Mouse (Mus musculus) midbrain, embryonic 14.5 days (tissue): ENCODE results near the gene Inpp5d. TPM values are rescaled to one million over a fixed set of nuclear protein-coding genes. Genes with fewer than 3 reads are reported as not detected.
"Not testable (repeated sequence)": the region's sequence is repeated elsewhere in the genome, so short reads cannot be mapped to it uniquely, and the experiment has no call there.

Experiments used
- ATAC-seq: fragments of 200-750 bp; cut with Nextera tagmentation; 2 replicates; pipeline ENCODE4 v1.8.0; 2017; ENCODE audit warnings: moderate number of reproducible peaks, moderate library complexity; ENCODE audit not compliant: low FRiP score, low TSS enrichment
- DNase-seq: peaks from one replicate; pipeline ENCODE4 v3.0.0-alpha.2; 2015
- H3K27ac ChIP-seq: fragments of 300-500 bp; sonication (generic); replicated peaks from 2 replicates; pipeline ENCODE4 v1.5.1; 2014; ENCODE audit warnings: mild to moderate bottlenecking, low read depth, low read length, moderate library complexity
- H3K27me3 ChIP-seq: fragments of 300-500 bp; sonication (generic); 2 replicates; pipeline ENCODE4 v1.6.1; 2014; ENCODE audit warnings: low read length, control low read depth, mixed read lengths; ENCODE audit not compliant: control insufficient read depth, insufficient read depth
- H3K36me3 ChIP-seq: fragments of 300-500 bp; sonication (generic); 2 replicates; pipeline ENCODE4 v1.6.1; 2014; ENCODE audit warnings: low read length, control low read depth; ENCODE audit not compliant: control insufficient read depth, insufficient read depth
- H3K4me1 ChIP-seq: fragments of 300-500 bp; sonication (generic); 2 replicates; pipeline ENCODE4 v1.6.1; 2014; ENCODE audit warnings: mild to moderate bottlenecking, antibody characterized with exemption, low read length, control low read depth; ENCODE audit not compliant: control insufficient read depth, insufficient read depth
- H3K4me2 ChIP-seq: fragments of 300-500 bp; sonication (generic); 2 replicates; pipeline ENCODE4 v1.6.1; 2014; ENCODE audit warnings: mild to moderate bottlenecking, low read length, moderate library complexity
- H3K4me3 ChIP-seq: fragments of 300-500 bp; sonication (generic); replicated peaks from 2 replicates; pipeline ENCODE4 v1.5.1; 2014; ENCODE audit warnings: low read depth, low read length
- H3K9ac ChIP-seq: fragments of 300-500 bp; sonication (generic); replicated peaks from 2 replicates; pipeline ENCODE4 v1.6.1; 2014; ENCODE audit warnings: mild to moderate bottlenecking, low read length, moderate library complexity
- H3K9me3 ChIP-seq: fragments of 300-500 bp; sonication (generic); 2 replicates; pipeline ENCODE4 v1.6.1; 2016; ENCODE audit warnings: low read length, control low read depth, mixed read lengths; ENCODE audit not compliant: control insufficient read depth
- WGBS: fragments of 180-500 bp; shearing (Covaris S2); extraction: QIAGEN DNeasy Blood & Tissue Kit; methylation state at CpG from one replicate; pipeline ENCODE4 v1.1.7; 2014; 5-methylcytosine and 5-hydroxymethylcytosine counted together
- polyA plus RNA-seq: library from polyadenylated mRNA; unstranded; fragments of >200 nt; fragmentation: Nextera tagmentation; extraction: Ambion mirVana; gene quantifications from 2 replicates; pipeline ENCODE4 v1.2.1, GENCODE M21; 2014

Gene Inpp5d
- polyA plus RNA-seq, 1 experiment from 2014 or later, result 4.6 TPM

DNA sequence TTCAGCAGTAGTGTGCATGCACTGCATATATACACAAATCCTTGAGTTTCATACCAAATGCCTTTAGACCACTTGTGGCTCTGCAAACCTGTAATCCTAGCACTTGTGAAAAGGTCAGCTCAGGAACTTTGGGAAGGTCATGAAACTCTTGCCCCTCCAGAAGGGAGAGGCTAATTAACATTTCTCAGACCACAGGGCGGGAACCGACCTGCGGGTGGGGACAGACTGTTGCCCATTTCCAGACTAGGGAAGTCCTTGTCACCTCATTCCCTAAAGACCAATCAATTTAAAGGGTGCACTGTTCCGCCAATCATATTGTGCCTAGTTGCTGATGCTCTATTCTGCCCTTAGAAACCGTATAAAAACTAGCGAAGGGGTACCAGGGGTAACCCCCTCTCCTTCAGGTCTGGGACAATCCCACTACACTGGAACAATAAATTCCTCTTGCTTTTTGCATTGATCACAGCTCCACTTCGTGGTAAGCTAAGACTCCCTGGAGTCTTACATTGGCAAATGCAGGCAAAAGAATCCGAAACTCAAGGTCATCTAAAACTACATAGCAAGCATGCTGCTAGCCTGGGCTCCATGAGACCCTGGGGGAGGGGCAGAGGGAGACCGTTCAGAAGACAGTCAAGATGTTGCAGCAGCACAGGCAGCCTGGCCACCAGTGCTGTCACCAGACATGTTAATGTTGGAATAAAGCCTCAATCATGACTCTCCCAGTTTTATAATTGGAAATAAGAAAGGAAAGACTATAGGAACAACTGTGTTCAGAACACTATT is 53.9 kb downstream of the Inpp5d start:
- no peak overlapping the region for H3K4me2 ChIP-seq
- no peak overlapping the region for H3K9ac ChIP-seq
- H3K27me3 ChIP-seq, result no peaks in the 10 kb centered on the region
- DNase-seq (no peak), ATAC-seq (no peak)
- H3K4me3 ChIP-seq, result no peak overlapping the region
- WGBS, result 77% methylated on average over 9 of the region's 9 CpGs
- no peak overlapping the region for H3K27ac ChIP-seq
- H3K4me1 ChIP-seq, result no peaks in the 10 kb centered on the region
- no peaks in the 10 kb centered on the region for H3K9me3 ChIP-seq
- no peaks in the 10 kb centered on the region for H3K36me3 ChIP-seq

DNA sequence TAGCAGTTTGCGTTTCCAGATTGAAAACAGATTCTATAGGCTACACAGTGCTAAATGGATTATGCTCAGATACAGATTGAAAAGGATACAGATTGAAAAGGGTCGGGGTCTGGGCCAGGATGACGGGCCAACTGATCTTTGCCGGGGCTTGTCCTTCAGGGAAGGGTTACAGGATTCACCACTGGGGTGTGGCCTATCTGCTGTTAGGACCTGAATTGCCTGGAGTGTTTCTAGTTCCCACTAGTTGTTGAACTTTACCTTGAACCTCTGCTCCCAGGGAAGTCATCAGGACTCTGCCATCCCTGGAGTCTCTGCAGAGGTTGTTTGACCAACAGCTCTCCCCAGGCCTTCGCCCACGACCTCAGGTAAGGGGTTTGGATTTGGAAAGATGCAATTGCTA is 55.9 kb downstream of the Inpp5d start:
- Histone ChIP-seq H3K27me3 (no peaks in the 10 kb centered on the region), H3K4me3 (no peak overlapping the region), H3K4me1 (no peaks in the 10 kb centered on the region), H3K36me3 (no peaks in the 10 kb centered on the region), H3K9ac (no peak overlapping the region), H3K9me3 (no peaks in the 10 kb centered on the region), H3K4me2 (no peak overlapping the region), H3K27ac (no peak overlapping the region)
- DNase-seq (no peak), ATAC-seq (no peak)
- WGBS, result 76% methylated on average over 6 of the region's 6 CpGs

DNA sequence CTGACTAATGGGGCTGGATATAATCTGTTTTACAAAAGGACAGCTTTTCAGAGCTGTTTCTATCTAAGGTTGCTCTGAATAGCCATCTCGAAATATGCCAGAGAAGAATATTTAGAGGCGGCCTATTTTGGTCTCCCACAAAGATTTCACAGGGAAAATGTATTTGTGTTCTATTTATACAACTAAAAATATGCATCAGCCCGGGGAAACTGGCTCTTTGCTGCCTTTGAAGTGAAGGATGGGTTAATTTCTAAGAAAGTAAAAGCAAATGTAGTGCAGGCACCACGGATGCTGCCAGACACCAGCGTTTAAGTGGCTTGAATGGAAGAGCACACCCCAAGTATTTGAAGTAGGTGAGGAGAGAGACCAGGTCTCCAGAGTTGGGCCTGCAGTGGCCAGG is 59.0 kb downstream of the Inpp5d start:
- Histone ChIP-seq H3K4me1 (no peaks in the 10 kb centered on the region), H3K9me3 (no peaks in the 10 kb centered on the region), H3K27me3 (no peaks in the 10 kb centered on the region), H3K27ac (no peak overlapping the region), H3K4me3 (no peak overlapping the region), H3K36me3 (no peaks in the 10 kb centered on the region), H3K9ac (no peak overlapping the region), H3K4me2 (no peak overlapping the region)
- no peak for ATAC-seq
- DNase-seq, result no peak
- WGBS, result 84% methylated on average over 5 of the region's 5 CpGs

DNA sequence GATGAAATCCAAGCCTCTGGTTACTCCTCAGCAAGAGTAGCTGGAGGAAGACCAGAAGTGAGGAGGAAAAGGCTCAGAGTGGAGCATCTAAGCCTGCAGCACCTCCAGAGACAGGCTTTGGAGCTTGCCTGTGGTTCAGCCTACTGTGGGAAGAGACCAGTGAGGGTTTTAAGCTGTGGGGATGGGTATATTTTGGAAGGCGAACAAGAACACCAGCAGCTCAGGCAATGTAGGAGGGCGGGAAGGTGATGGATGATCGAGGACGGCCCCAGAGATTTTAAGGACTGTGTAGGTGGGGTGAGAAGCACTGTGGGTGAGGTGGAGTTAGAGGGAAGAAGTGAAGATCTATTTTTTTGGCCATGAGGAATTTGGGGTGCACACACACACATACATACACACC is 60.8 kb downstream of the Inpp5d start:
- H3K4me1 ChIP-seq, result no peaks in the 10 kb centered on the region
- 86% methylated on average over 4 of the region's 4 CpGs for WGBS
- no peak overlapping the region for H3K27ac ChIP-seq
- H3K27me3 ChIP-seq, result no peaks in the 10 kb centered on the region
- H3K9ac ChIP-seq, result no peak overlapping the region
- H3K36me3 ChIP-seq, result no peaks in the 10 kb centered on the region
- no peak for ATAC-seq
- no peaks in the 10 kb centered on the region for H3K9me3 ChIP-seq
- no peak overlapping the region for H3K4me3 ChIP-seq
- no peak overlapping the region for H3K4me2 ChIP-seq
- DNase-seq, result no peak

DNA sequence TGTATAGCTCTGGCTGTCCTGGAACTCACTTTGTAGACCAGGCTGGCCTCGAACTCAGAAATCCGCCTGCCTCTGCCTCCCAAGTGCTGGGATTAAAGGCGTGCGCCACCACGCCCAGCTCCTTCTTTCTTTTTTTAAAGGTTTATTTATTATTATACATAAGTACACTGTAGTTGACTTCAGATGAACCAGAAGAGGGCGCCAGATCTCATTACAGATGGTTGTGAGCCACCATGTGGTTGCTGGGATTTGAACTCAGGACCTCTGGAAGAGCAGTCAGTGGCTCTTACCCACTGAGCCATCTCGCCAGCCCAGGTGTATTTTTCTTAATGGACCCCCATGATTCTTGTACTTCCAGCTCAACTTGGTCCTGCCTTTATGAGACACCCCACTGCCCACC is 62.4 kb downstream of the Inpp5d start:
- not testable (repeated sequence) for H3K9ac ChIP-seq, H3K4me2 ChIP-seq, H3K9me3 ChIP-seq, H3K36me3 ChIP-seq, DNase-seq, H3K4me1 ChIP-seq, H3K4me3 ChIP-seq, H3K27ac ChIP-seq, H3K27me3 ChIP-seq, ATAC-seq
- WGBS, result 85% methylated on average over 7 of the region's 7 CpGs

DNA sequence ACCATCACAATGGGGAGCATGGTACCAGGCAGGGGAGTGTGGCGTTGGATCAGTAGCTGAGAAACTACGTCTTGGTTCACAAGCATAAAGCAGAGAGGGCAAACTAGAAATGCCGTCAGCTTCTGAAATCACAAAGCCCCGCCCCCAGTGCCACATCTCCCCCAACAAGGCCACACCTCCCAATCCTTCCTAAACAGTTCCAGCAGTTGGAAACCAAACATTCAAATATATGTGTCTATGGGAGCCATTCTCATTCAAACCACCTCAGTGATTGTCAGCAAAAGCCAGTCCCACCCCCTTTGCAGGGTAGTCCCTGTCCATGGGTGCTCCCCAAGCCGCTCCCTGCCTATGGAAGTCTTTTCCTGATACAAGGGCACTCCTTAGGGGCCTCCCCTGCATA is 64.0 kb downstream of the Inpp5d start:
- DNase-seq (no peak), ATAC-seq (no peak)
- Histone ChIP-seq H3K4me2 (no peak overlapping the region), H3K9ac (no peak overlapping the region), H3K4me1 (no peaks in the 10 kb centered on the region), H3K36me3 (no peaks in the 10 kb centered on the region), H3K4me3 (no peak overlapping the region), H3K27me3 (no peaks in the 10 kb centered on the region), H3K27ac (no peak overlapping the region), H3K9me3 (no peaks in the 10 kb centered on the region)
- 87% methylated on average over 5 of the region's 5 CpGs for WGBS

DNA sequence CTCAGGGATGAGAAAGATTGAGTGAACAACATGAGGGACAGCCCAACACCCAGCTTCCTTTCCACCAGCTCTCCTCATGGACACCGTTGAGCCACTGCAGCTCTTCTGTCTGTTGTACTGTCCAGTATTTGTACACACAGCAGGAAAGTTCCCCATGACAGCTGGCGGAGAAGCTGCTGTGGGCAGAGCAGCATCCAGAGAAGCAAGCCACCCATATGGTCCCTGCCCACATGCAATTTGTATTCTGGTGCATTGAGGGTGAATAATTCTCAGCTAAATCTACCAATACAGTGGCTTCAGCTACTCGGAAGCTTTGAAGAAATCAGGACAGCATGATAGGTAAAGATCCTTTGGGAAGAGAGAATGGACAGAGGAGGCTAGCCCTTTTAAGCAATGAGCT is 64.7 kb downstream of the Inpp5d start:
- Histone ChIP-seq H3K4me1 (no peaks in the 10 kb centered on the region), H3K9ac (no peak overlapping the region), H3K27me3 (no peaks in the 10 kb centered on the region), H3K9me3 (no peaks in the 10 kb centered on the region), H3K4me2 (no peak overlapping the region), H3K4me3 (no peak overlapping the region), H3K27ac (no peak overlapping the region), H3K36me3 (no peaks in the 10 kb centered on the region)
- 94% methylated on average over 3 of the region's 3 CpGs for WGBS
- DNase-seq (no peak), ATAC-seq (no peak)

DNA sequence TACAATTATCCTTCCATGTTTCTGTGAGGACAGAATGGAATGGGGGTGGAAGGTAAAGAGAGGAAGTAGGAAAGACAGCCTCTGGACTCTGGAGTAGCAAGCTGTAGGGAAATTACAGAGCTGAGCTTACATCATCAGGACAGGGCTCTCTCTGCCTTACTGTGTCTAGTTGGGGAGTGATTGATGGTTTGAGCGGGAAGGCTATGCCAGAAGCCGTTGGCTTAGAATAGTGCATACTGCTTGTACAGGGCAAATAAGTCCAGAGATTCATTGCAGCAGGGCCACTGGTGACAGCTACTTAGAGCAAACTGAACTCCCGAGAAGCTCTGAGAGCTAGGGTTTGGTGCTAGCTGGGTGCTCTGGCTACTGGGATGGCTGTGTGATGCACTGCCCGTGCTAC is 66.2 kb downstream of the Inpp5d start:
- Histone ChIP-seq H3K9me3 (no peaks in the 10 kb centered on the region), H3K4me3 (no peak overlapping the region), H3K4me2 (no peak overlapping the region), H3K27me3 (no peaks in the 10 kb centered on the region), H3K9ac (no peak overlapping the region), H3K36me3 (no peaks in the 10 kb centered on the region), H3K27ac (no peak overlapping the region), H3K4me1 (no peaks in the 10 kb centered on the region)
- 88% methylated on average over 4 of the region's 4 CpGs for WGBS
- no peak for DNase-seq
- no peak for ATAC-seq

DNA sequence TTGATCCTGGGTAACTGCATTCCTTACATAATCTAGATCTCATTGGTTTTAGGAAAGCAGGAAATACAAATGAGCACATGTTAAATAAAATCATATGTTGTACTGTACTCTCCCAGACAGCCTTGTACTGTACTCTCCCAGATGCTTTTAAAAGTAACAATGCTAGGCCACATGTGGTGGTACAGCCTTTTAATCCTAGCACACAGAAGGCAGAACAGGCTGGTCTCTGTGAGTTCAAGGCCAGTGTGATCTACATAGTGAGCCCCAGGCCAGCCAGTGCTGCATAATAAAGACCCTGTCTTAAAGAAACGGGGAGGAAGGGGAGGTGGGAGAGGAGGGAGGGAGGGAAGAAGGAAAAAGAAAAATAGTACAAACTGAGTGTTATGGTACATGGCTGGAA is 66.9 kb downstream of the Inpp5d start:
- no peak overlapping the region for H3K27ac ChIP-seq
- no peaks in the 10 kb centered on the region for H3K27me3 ChIP-seq
- no peak overlapping the region for H3K4me3 ChIP-seq
- no peaks in the 10 kb centered on the region for H3K9me3 ChIP-seq
- no peaks in the 10 kb centered on the region for H3K36me3 ChIP-seq
- H3K4me2 ChIP-seq, result no peak overlapping the region
- DNase-seq, result no peak
- 23% methylated on average over 1 of the region's 1 CpGs for WGBS
- H3K9ac ChIP-seq, result no peak overlapping the region
- no peaks in the 10 kb centered on the region for H3K4me1 ChIP-seq
- no peak for ATAC-seq
